Mouse (Mus musculus) heart, adult 2 months (tissue): ENCODE data around the gene Aldh2.

ENCODE experiments used
- CTCF ChIP-seq: fragments of 200-600 bp; IDR thresholded peaks from 2 replicates; pipeline ENCODE4 v1.8.1; 2022; ENCODE audit warnings: antibody characterized with exemption, mild to moderate bottlenecking, moderate library complexity
- POLR2A ChIP-seq: fragments of 200-500 bp; IDR thresholded peaks from 2 replicates; pipeline ENCODE4 v1.6.1; 2011; ENCODE audit warnings: mild to moderate bottlenecking, low read depth, low read length, control low read depth; ENCODE audit not compliant: insufficient read depth

- TF ChIP-seq CTCF, result no peak
- TF ChIP-seq POLR2A, result no peak
Observed at GRCm38 (mm10) chr5:121525774-121526450, 67.7 kb downstream of the Aldh2 start.
